Mouse (Mus musculus) brain, embryonic 14.5 days (tissue): ENCODE data around the gene Parp2.
"Not testable (repeated sequence)": the region's sequence is repeated elsewhere in the genome, so short reads cannot be mapped to it uniquely, and the experiment has no call there.

Experiments
- CTCF ChIP-seq: fragments of 200-500 bp; IDR thresholded peaks from 2 replicates; pipeline ENCODE4 v1.5.1; 2012; ENCODE audit warnings: inconsistent platforms, mild to moderate bottlenecking, moderate library complexity, borderline replicate concordance; ENCODE audit not compliant: insufficient read depth, insufficient read length; ENCODE audit errors: extremely low read depth
- POLR2A ChIP-seq: fragments of 200-500 bp; IDR thresholded peaks from 2 replicates; pipeline ENCODE4 v1.6.1; 2012; ENCODE audit warnings: mild to moderate bottlenecking, inconsistent platforms, borderline replicate concordance; ENCODE audit not compliant: poor library complexity, insufficient read depth, insufficient read length, severe bottlenecking; ENCODE audit errors: extremely low read depth

DNA sequence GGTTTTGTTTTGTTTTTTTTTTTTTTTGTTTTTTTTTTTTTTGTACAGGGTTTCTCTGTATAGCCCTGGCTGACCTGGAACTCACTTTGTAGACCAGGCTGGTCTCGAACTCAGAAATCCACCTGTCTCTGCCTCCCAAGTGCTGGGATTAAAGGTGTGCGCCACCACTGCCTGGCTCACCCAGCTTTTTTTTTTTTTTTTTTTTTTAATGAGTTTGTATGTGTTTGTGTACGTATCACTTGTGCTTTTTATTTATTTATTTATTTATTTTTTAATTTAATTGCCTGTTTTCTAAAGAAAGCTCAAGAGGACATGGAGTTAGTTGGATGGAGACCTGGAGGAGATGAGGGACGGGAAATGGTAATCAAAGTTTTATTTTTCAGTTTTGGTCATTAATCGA is 1.2 kb upstream of the Parp2 start:
- TF ChIP-seq CTCF, POLR2A: not testable (repeated sequence)
